Mouse (Mus musculus) embryonic stem cell, embryonic (primary cell): Measurements from ENCODE around the gene Rab3il1.

Experiments used
- CTCF ChIA-PET, 4 experiments: fragments of 300-600 bp in 2 of 4; fragments of 350-600 bp in 2 of 4; sonication (Branson Sonifier 250); formaldehyde crosslinking; loops; one replicate each; lab custom pipeline; 2022; ENCODE audit warnings: inconsistent platforms in 2 of 4; lab: Charles Lee
- POLR2A ChIA-PET, 4 experiments: fragments of 300-600 bp in 2 of 4; fragments of 350-600 bp in 2 of 4; sonication (Branson Sonifier 250); formaldehyde crosslinking; loops; one replicate each; lab custom pipeline; 2022; ENCODE audit warnings: antibody characterized with exemption in 4 of 4, inconsistent platforms in 1 of 4; lab: Charles Lee

The Rab3il1 gene

GRCm38 (mm10) chr19:9992011-9992958 is 9.2 kb upstream of the Rab3il1 start:
- ChIA-PET POLR2A (interaction anchor here (0.6 to 3.9 kb wide), 40 partner anchors 9 to 1026 kb away, joined by 3 to 95 read pairs (median 4); partner anchors contain the start of genes Fth1 (in 2 of the 4), Eef1g (in 1 of the 4), Fads1 (in 1 of the 4) and Fads2 (in 1 of the 4)), CTCF (interaction anchor here (0.6 to 3.3 kb wide), 116 partner anchors 8 to 867 kb away, joined by 3 to 49 read pairs (median 4); partner anchors contain the start of genes Fads1 (in 2 of the 4), Fads2 (in 1 of the 4), Incenp (in 1 of the 4) and Myrf (in 1 of the 4))

GRCm38 (mm10) chr19:9993036-9993656 is 8.3 kb upstream of the Rab3il1 start:
- ChIA-PET POLR2A (interaction anchor here (0.5 to 3.9 kb wide), 51 partner anchors 10 to 1270 kb away, joined by 3 to 95 read pairs (median 4); partner anchors contain the start of genes Fads1 (in 2 of the 4), Fth1 (in 2 of the 4), Eef1g (in 1 of the 4) and Fads2 (in 1 of the 4)), CTCF (interaction anchor here (0.5 to 3.3 kb wide), 104 partner anchors 9 to 866 kb away, joined by 3 to 49 read pairs (median 4); partner anchors contain the start of genes Cpsf7 (in 1 of the 4), Fads1 (in 1 of the 4), Fads2 (in 1 of the 4) and Incenp (in 1 of the 4))

- POLR2A ChIA-PET, result interaction anchor here in 3 of 4 experiments (0.9 to 8.1 kb wide), 7 partner anchors 14 to 98 kb away, joined by 3 to 39 read pairs (median 6); partner anchors contain the start of gene Incenp (in 1 of the 3)
- CTCF ChIA-PET, result interaction anchor here in 2 of 4 experiments (0.6 to 1.8 kb wide), 6 partner anchors 8 to 222 kb away, joined by 3 to 6 read pairs (median 3); no protein-coding TSS in a partner anchor
These were observed 4.0 kb upstream of the Rab3il1 start for GRCm38 (mm10) chr19:9997204-9998062.

GRCm38 (mm10) chr19:9998063-9998416 is 3.4 kb upstream of the Rab3il1 start:
- ChIA-PET POLR2A (interaction anchor here in 2 of 4 experiments (0.9 to 8.1 kb wide), 8 partner anchors 15 to 99 kb away, joined by 3 to 39 read pairs (median 6); partner anchors contain the start of gene Incenp (in 1 of the 2)), CTCF (interaction anchor here in 2 of 4 experiments (1.3 to 3.4 kb wide), 4 partner anchors 8 to 221 kb away, joined by 3 to 25 read pairs (median 12); no protein-coding TSS in a partner anchor)

GRCm38 (mm10) chr19:9998736-9999486 is 2.6 kb upstream of the Rab3il1 start:
- ChIA-PET CTCF (interaction anchor here (0.7 to 3.4 kb wide), 15 partner anchors 8 to 260 kb away, joined by 3 to 25 read pairs (median 4); partner anchors contain the start of gene Fads2 (in 1 of the 4)), POLR2A (interaction anchor here in 2 of 4 experiments (0.9 to 8.1 kb wide), 10 partner anchors 9 to 100 kb away, joined by 3 to 39 read pairs (median 4); partner anchors contain the start of gene Incenp (in 1 of the 2))

GRCm38 (mm10) chr19:10000330-10000729 is 1.1 kb upstream of the Rab3il1 start:
- POLR2A ChIA-PET, result interaction anchor here in 2 of 4 experiments (0.6 to 8.1 kb wide), 6 partner anchors 9 to 1815 kb away, joined by 3 to 39 read pairs (median 3); no protein-coding TSS in a partner anchor
- CTCF ChIA-PET, result interaction anchor here (0.6 to 3.4 kb wide), 14 partner anchors 9 to 310 kb away, joined by 3 to 25 read pairs (median 3); no protein-coding TSS in a partner anchor

- POLR2A ChIA-PET, result interaction anchor here in 2 of 4 experiments (1.0 to 8.1 kb wide), 2 partner anchors 10 to 14 kb away, joined by 4 to 39 read pairs; no protein-coding TSS in a partner anchor
These were observed 2.2 kb downstream of the Rab3il1 start for GRCm38 (mm10) chr19:10003696-10004095.

GRCm38 (mm10) chr19:10011408-10011807 is 9.9 kb downstream of the Rab3il1 start:
- POLR2A ChIA-PET, result interaction anchor here in 1 of 4 experiments (1.2 kb wide), 1 partner anchor 173 kb away, joined by 3 read pairs; no protein-coding TSS in a partner anchor
- CTCF ChIA-PET, result interaction anchor here in 2 of 4 experiments (0.6 to 2.5 kb wide), 3 partner anchors 20 to 457 kb away, joined by 5 to 25 read pairs (median 8); no protein-coding TSS in a partner anchor

More at GRCm38 (mm10) chr19:10003696-10004095, 2.2 kb downstream of the Rab3il1 start:
- CTCF ChIA-PET, result interaction anchor here in 1 of 4 experiments (1.1 kb wide), 1 partner anchor 12 kb away, joined by 3 read pairs; no protein-coding TSS in a partner anchor

- ChIA-PET POLR2A (interaction anchor here in 3 of 4 experiments (0.5 to 4.2 kb wide), 38 partner anchors 10 to 1299 kb away, joined by 3 to 39 read pairs (median 4); partner anchors contain the start of genes Best1 (in 1 of the 3), Cyb561a3 (in 1 of the 3), Fads1 (in 1 of the 3) and Fads2 (in 1 of the 3)), CTCF (interaction anchor here (0.5 to 2.5 kb wide), 17 partner anchors 10 to 485 kb away, joined by 3 to 25 read pairs (median 4); partner anchors contain the start of gene Fads1 (in 1 of the 4))
These were observed 11.4 kb downstream of the Rab3il1 start for GRCm38 (mm10) chr19:10012827-10013278.

- ChIA-PET POLR2A (interaction anchor here in 3 of 4 experiments (0.6 to 4.2 kb wide), 38 partner anchors 9 to 1300 kb away, joined by 3 to 39 read pairs (median 4); partner anchors contain the start of genes Best1 (in 1 of the 3), Cyb561a3 (in 1 of the 3), Fads1 (in 1 of the 3) and Fads2 (in 1 of the 3)), CTCF (interaction anchor here (0.6 to 2.5 kb wide), 15 partner anchors 9 to 484 kb away, joined by 3 to 25 read pairs (median 5); partner anchors contain the start of gene Fads1 (in 1 of the 4))
These were observed 11.9 kb downstream of the Rab3il1 start for GRCm38 (mm10) chr19:10013348-10013747.

GRCm38 (mm10) chr19:10013913-10014312 is 12.4 kb downstream of the Rab3il1 start:
- CTCF ChIA-PET, result interaction anchor here in 2 of 4 experiments (1.1 to 2.5 kb wide), 7 partner anchors 9 to 25 kb away, joined by 3 to 25 read pairs (median 6); no protein-coding TSS in a partner anchor
- POLR2A ChIA-PET, result interaction anchor here in 3 of 4 experiments (0.6 to 4.2 kb wide), 25 partner anchors 8 to 1300 kb away, joined by 3 to 39 read pairs (median 4); partner anchors contain the start of genes Best1 (in 1 of the 3), Cyb561a3 (in 1 of the 3), Fads1 (in 1 of the 3) and Fads2 (in 1 of the 3)

- POLR2A ChIA-PET, result interaction anchor here in 3 of 4 experiments (0.5 to 4.2 kb wide), 14 partner anchors 9 to 178 kb away, joined by 3 to 39 read pairs (median 4); partner anchors contain the start of genes Best1 (in 1 of the 3) and Rab3il1 (in 1 of the 3)
- CTCF ChIA-PET, result interaction anchor here in 3 of 4 experiments (0.5 to 2.4 kb wide), 6 partner anchors 8 to 150 kb away, joined by 3 to 13 read pairs (median 3); no protein-coding TSS in a partner anchor
These were observed 13.4 kb downstream of the Rab3il1 start for GRCm38 (mm10) chr19:10014824-10015223.

- ChIA-PET POLR2A (interaction anchor here in 2 of 4 experiments (0.6 to 4.2 kb wide), 11 partner anchors 8 to 177 kb away, joined by 3 to 32 read pairs (median 3); no protein-coding TSS in a partner anchor), CTCF (interaction anchor here (0.6 to 1.5 kb wide), 10 partner anchors 7 to 99 kb away, joined by 3 to 6 read pairs (median 3); no protein-coding TSS in a partner anchor)
These were observed 14.0 kb downstream of the Rab3il1 start for GRCm38 (mm10) chr19:10015442-10015841.

GRCm38 (mm10) chr19:10016151-10016550 is 14.7 kb downstream of the Rab3il1 start:
- POLR2A ChIA-PET, result interaction anchor here in 2 of 4 experiments (1.1 to 1.5 kb wide), 2 partner anchors 15 to 23 kb away, joined by 3 to 5 read pairs; no protein-coding TSS in a partner anchor
- CTCF ChIA-PET, result interaction anchor here in 3 of 4 experiments (0.6 to 1.5 kb wide), 6 partner anchors 11 to 100 kb away, joined by 3 to 6 read pairs (median 3); no protein-coding TSS in a partner anchor
